Mouse (Mus musculus): ENCODE data around the gene Tgm6. TPM values are rescaled to one million over a fixed set of nuclear protein-coding genes. Genes with fewer than 3 reads are reported as not detected.

Tgm6 gene
- not detected in 2 replicates for polyA plus RNA-seq (2014; fragmentation: Nextera tagmentation; extraction: Ambion mirVana)

- Histone ChIP-seq H3K4me3 (ENCODE audit: low read depth, low read length) (no peak within 1 kb of the TSS), H3K36me3 (ENCODE audit: control insufficient read depth, insufficient read depth, low read length) (no peaks in the 10 kb centered on the region), H3K4me1 (replicated peaks; ENCODE audit: control insufficient read depth, insufficient read depth, low read length) (no peaks in the 10 kb centered on the region), H3K27me3 (replicated peaks; ENCODE audit: control insufficient read depth, insufficient read depth, low read length) (no peaks in the 10 kb centered on the region), H3K4me2 (ENCODE audit: low read length) (no peak within 1 kb of the TSS), H3K9ac (ENCODE audit: low read length) (no peak within 1 kb of the TSS), H3K27ac (ENCODE audit: low read depth) (no peak within 1 kb of the TSS), H3K9me3 (ENCODE audit: control insufficient read depth, low read length) (no peaks in the 10 kb centered on the region)
- ATAC-seq (replicated peaks; ENCODE audit: low FRiP score, low TSS enrichment, low read depth) (no peak), DNase-seq (ENCODE audit: low spot score) (no peak)
- WGBS, result 59% methylated on average over 4 of the region's 4 CpGs
Measured at GRCm38 (mm10) chr2:130112116-130112515, at the start of gene Tgm6. Gene Tgm6 (plus strand): TSS chr2:130112416.

DNA sequence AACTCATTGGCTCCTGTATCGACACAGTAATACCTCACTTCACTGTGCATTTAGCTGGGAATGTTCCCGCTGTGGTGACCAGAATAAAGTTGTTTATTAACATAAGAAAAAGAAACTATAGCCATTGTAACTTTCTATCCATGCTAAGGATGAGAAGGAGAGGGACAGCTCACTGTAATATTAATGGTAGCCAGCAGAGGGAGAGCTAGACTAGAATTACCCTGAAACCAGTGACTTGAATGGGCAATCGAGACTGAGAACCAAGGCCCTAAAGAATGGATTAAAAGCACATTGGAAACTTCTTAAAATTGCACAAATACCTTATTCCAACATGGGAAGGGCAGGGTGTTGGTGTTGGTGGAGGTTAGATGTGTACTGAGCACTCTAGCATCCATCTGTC lies 44.0 kb upstream of the Tgm6 start:
- DNase-seq (ENCODE audit: low spot score) (no peak), ATAC-seq (replicated peaks; ENCODE audit: low FRiP score, low TSS enrichment, low read depth) (no peak)
- H3K27me3 ChIP-seq (replicated peaks; ENCODE audit: control insufficient read depth, insufficient read depth, low read length), result no peaks in the 10 kb centered on the region
- no peak overlapping the region for H3K27ac ChIP-seq (ENCODE audit: low read depth)
- H3K4me1 ChIP-seq (replicated peaks; ENCODE audit: control insufficient read depth, insufficient read depth, low read length), result no peaks in the 10 kb centered on the region
- H3K4me2 ChIP-seq (ENCODE audit: low read length), result no peak overlapping the region
- no peak overlapping the region for H3K4me3 ChIP-seq (ENCODE audit: low read depth, low read length)
- H3K9ac ChIP-seq (ENCODE audit: low read length), result no peak overlapping the region
- no peaks in the 10 kb centered on the region for H3K36me3 ChIP-seq (ENCODE audit: control insufficient read depth, insufficient read depth, low read length)
- 0 out of 2 replicates have a peak, but pooled peaks cover 2% of the 10 kb centered on the region for H3K9me3 ChIP-seq (ENCODE audit: control insufficient read depth, low read length)
- 29% methylated on average over 3 of the region's 3 CpGs for WGBS

DNA sequence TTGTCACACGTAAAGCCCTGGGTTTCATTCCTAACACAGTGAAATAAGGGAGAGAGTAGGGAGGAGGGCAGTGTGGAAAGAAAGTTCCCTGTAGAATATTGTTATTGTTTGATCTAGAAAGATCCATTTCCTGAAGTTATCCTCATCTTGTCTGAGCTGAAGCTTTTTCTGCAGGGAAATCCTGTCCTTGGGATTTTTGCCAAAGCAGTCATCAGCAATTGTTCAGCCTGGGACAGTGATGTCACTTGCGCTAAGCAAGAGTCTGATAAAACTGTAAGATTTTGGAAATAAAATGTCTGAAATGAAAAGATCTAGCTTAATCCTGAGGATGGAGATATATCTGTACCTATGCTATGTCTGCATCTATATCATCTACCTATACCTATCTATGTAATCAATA lies 41.8 kb upstream of the Tgm6 start:
- Histone ChIP-seq H3K9ac (ENCODE audit: low read length) (no peak overlapping the region), H3K27me3 (replicated peaks; ENCODE audit: control insufficient read depth, insufficient read depth, low read length) (no peaks in the 10 kb centered on the region), H3K4me2 (ENCODE audit: low read length) (no peak overlapping the region), H3K27ac (ENCODE audit: low read depth) (no peak overlapping the region), H3K36me3 (ENCODE audit: control insufficient read depth, insufficient read depth, low read length) (no peaks in the 10 kb centered on the region), H3K4me1 (replicated peaks; ENCODE audit: control insufficient read depth, insufficient read depth, low read length) (no peaks in the 10 kb centered on the region), H3K4me3 (ENCODE audit: low read depth, low read length) (no peak overlapping the region), H3K9me3 (ENCODE audit: control insufficient read depth, low read length) (0 out of 2 replicates have a peak, but pooled peaks cover 2% of the 10 kb centered on the region)
- DNase-seq (ENCODE audit: low spot score), result no peak
- WGBS, result 77% methylated on average over 2 of the region's 2 CpGs
- ATAC-seq (replicated peaks; ENCODE audit: low FRiP score, low TSS enrichment, low read depth), result no peak

DNA sequence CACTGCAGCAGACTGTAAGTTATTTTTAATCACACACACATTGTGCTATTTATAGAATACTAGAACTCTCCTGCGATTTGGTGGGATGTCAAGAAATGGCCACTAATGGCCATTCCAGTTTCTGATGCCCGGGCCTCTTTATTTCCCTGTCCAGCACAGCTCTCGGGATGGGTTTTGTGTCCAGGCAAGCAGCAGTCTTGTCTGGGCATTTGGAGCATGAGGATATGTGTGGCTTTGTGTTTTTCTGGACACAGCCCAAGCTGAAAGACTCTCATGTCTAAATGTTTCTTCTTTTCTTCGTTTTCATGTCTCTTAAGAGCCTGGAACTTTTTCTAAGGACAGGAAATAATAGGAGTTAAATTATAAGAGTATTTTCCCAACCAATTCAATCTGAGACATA lies 588 bp downstream of the Tgm6 start:
- no peaks in the 10 kb centered on the region for H3K4me1 ChIP-seq (replicated peaks; ENCODE audit: control insufficient read depth, insufficient read depth, low read length)
- no peak overlapping the region for H3K9ac ChIP-seq (ENCODE audit: low read length)
- no peak overlapping the region for H3K4me3 ChIP-seq (ENCODE audit: low read depth, low read length)
- no peaks in the 10 kb centered on the region for H3K27me3 ChIP-seq (replicated peaks; ENCODE audit: control insufficient read depth, insufficient read depth, low read length)
- WGBS, result 72% methylated on average over 4 of the region's 4 CpGs
- H3K9me3 ChIP-seq (ENCODE audit: control insufficient read depth, low read length), result no peaks in the 10 kb centered on the region
- H3K4me2 ChIP-seq (ENCODE audit: low read length), result no peak overlapping the region
- H3K36me3 ChIP-seq (ENCODE audit: control insufficient read depth, insufficient read depth, low read length), result no peaks in the 10 kb centered on the region
- no peak overlapping the region for H3K27ac ChIP-seq (ENCODE audit: low read depth)
- no peak for DNase-seq (ENCODE audit: low spot score)
- ATAC-seq (replicated peaks; ENCODE audit: low FRiP score, low TSS enrichment, low read depth), result no peak

- Histone ChIP-seq H3K36me3 (ENCODE audit: control insufficient read depth, insufficient read depth, low read length) (no peaks in the 10 kb centered on the region), H3K9ac (ENCODE audit: low read length) (no peak overlapping the region), H3K4me3 (ENCODE audit: low read depth, low read length) (no peak overlapping the region), H3K9me3 (ENCODE audit: control insufficient read depth, low read length) (no peaks in the 10 kb centered on the region), H3K4me1 (replicated peaks; ENCODE audit: control insufficient read depth, insufficient read depth, low read length) (no peaks in the 10 kb centered on the region), H3K27ac (ENCODE audit: low read depth) (no peak overlapping the region), H3K4me2 (ENCODE audit: low read length) (no peak overlapping the region), H3K27me3 (replicated peaks; ENCODE audit: control insufficient read depth, insufficient read depth, low read length) (no peaks in the 10 kb centered on the region)
- ATAC-seq (replicated peaks; ENCODE audit: low FRiP score, low TSS enrichment, low read depth), result no peak
- no peak for DNase-seq (ENCODE audit: low spot score)
- 45% methylated on average over 3 of the region's 3 CpGs for WGBS
Measured at GRCm38 (mm10) chr2:130113379-130113778, 1.2 kb downstream of the Tgm6 start.

DNA sequence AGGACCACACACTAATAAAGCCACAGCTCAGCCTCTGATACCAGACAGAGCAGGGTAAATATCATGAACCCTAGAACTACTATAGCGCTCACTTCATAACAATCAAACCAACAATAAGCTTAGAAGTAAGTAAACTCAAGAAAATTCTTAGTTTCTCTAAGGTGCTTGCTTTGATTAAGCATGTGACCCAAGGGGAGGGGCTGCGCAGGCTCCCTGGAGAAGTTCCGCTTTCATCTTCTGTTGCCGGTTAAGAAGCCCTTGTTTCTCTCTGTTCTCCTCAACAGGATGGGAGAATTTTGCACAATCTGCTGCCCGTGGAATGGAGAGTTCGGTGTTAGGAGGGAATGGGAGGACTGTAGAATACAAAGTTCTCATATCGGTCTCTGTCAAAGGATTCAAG lies 6.4 kb downstream of the Tgm6 start:
- no peaks in the 10 kb centered on the region for H3K36me3 ChIP-seq (ENCODE audit: control insufficient read depth, insufficient read depth, low read length)
- H3K9ac ChIP-seq (ENCODE audit: low read length), result no peak overlapping the region
- WGBS, result 71% methylated on average over 7 of the region's 7 CpGs

DNA sequence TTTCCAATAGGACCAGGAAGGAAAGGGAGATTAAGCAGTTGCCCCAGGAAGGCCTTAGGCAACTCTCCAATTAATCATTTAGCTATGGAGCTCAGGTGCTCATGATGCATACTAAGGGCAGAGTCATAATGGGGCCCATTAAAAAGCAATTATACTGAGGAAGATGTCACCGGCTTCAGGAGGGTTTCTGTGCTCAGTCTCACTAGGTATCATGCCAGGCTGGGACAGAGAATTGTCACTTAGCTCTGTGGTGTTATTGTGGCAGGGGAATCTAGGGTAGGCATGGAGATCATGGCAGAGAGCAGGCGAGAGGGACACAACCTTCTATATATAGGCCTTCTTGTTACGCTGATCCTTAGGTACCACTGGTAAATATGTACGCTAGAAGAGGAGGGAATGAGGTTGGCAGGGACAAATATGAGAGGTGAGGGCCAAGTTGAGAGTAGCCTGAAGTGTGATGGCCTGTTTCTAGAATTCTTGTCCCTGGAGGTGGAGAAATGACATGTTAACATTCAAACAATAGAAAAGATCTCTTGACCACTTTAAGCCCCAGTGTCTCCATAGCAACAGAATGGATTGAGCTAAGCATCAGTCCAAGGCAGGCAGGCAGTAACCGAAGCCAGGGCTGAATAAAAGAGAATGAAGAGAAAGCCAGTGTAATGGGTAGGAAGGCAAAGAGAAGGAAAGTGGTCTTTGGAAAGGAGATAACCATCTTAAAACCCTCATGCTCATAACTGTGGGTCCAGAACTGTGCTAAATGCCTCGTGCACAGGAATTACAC lies 13.3 kb downstream of the Tgm6 start:
- Histone ChIP-seq H3K4me1 (replicated peaks; ENCODE audit: control insufficient read depth, insufficient read depth, low read length) (no peaks in the 10 kb centered on the region), H3K9me3 (ENCODE audit: control insufficient read depth, low read length) (no peaks in the 10 kb centered on the region), H3K4me3 (ENCODE audit: low read depth, low read length) (no peak overlapping the region), H3K27me3 (replicated peaks; ENCODE audit: control insufficient read depth, insufficient read depth, low read length) (no peaks in the 10 kb centered on the region), H3K4me2 (ENCODE audit: low read length) (no peak overlapping the region), H3K9ac (ENCODE audit: low read length) (no peak overlapping the region), H3K36me3 (ENCODE audit: control insufficient read depth, insufficient read depth, low read length) (no peaks in the 10 kb centered on the region), H3K27ac (ENCODE audit: low read depth) (no peak overlapping the region)
- 86% methylated on average over 6 of the region's 6 CpGs for WGBS
- ATAC-seq (replicated peaks; ENCODE audit: low FRiP score, low TSS enrichment, low read depth) (no peak), DNase-seq (ENCODE audit: low spot score) (no peak)

More for the DNA sequence above, 6.4 kb downstream of the Tgm6 start:
- ATAC-seq (replicated peaks; ENCODE audit: low FRiP score, low TSS enrichment, low read depth) (no peak), DNase-seq (ENCODE audit: low spot score) (no peak)
- Histone ChIP-seq H3K4me1 (replicated peaks; ENCODE audit: control insufficient read depth, insufficient read depth, low read length) (no peaks in the 10 kb centered on the region), H3K27ac (ENCODE audit: low read depth) (no peak overlapping the region), H3K9me3 (ENCODE audit: control insufficient read depth, low read length) (no peaks in the 10 kb centered on the region), H3K4me2 (ENCODE audit: low read length) (no peak overlapping the region), H3K27me3 (replicated peaks; ENCODE audit: control insufficient read depth, insufficient read depth, low read length) (no peaks in the 10 kb centered on the region), H3K4me3 (ENCODE audit: low read depth, low read length) (no peak overlapping the region)

DNA sequence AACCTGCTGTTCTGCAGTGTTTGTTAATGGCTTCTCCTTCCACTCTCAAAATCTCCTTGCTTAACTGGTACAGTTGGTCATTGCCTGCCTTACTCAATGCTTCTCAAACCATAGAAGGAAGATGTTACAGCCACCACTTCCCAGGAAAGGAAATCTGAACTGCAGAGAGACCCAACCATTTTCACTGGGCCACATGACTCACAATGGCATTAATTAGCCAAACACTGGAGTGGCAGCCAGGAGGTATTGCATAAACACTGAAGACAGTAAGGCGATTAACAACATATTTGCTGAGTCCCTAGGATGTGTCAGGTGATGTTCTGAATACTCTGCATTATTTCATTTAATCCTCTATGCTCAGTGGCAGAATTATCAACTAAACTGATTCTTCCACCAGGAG lies 13.9 kb downstream of the Tgm6 start:
- ATAC-seq (replicated peaks; ENCODE audit: low FRiP score, low TSS enrichment, low read depth), result no peak
- H3K27me3 ChIP-seq (replicated peaks; ENCODE audit: control insufficient read depth, insufficient read depth, low read length), result no peaks in the 10 kb centered on the region
- H3K4me2 ChIP-seq (ENCODE audit: low read length), result no peak overlapping the region
- 42% methylated on average over 1 of the region's 1 CpGs for WGBS
- H3K27ac ChIP-seq (ENCODE audit: low read depth), result no peak overlapping the region
- no peak overlapping the region for H3K4me3 ChIP-seq (ENCODE audit: low read depth, low read length)
- H3K9me3 ChIP-seq (ENCODE audit: control insufficient read depth, low read length), result no peaks in the 10 kb centered on the region
- no peak for DNase-seq (ENCODE audit: low spot score)
- H3K36me3 ChIP-seq (ENCODE audit: control insufficient read depth, insufficient read depth, low read length), result no peaks in the 10 kb centered on the region
- H3K9ac ChIP-seq (ENCODE audit: low read length), result no peak overlapping the region
- H3K4me1 ChIP-seq (replicated peaks; ENCODE audit: control insufficient read depth, insufficient read depth, low read length), result no peaks in the 10 kb centered on the region

- no peak for ATAC-seq (replicated peaks; ENCODE audit: low FRiP score, low TSS enrichment, low read depth)
- no peaks in the 10 kb centered on the region for H3K4me1 ChIP-seq (replicated peaks; ENCODE audit: control insufficient read depth, insufficient read depth, low read length)
- H3K4me2 ChIP-seq (ENCODE audit: low read length), result no peak overlapping the region
- 64% methylated on average over 1 of the region's 1 CpGs for WGBS
- no peaks in the 10 kb centered on the region for H3K27me3 ChIP-seq (replicated peaks; ENCODE audit: control insufficient read depth, insufficient read depth, low read length)
- DNase-seq (ENCODE audit: low spot score), result no peak
- H3K27ac ChIP-seq (ENCODE audit: low read depth), result no peak overlapping the region
- H3K9me3 ChIP-seq (ENCODE audit: control insufficient read depth, low read length), result no peaks in the 10 kb centered on the region
- no peak overlapping the region for H3K4me3 ChIP-seq (ENCODE audit: low read depth, low read length)
- H3K36me3 ChIP-seq (ENCODE audit: control insufficient read depth, insufficient read depth, low read length), result no peaks in the 10 kb centered on the region
- no peak overlapping the region for H3K9ac ChIP-seq (ENCODE audit: low read length)
Measured at GRCm38 (mm10) chr2:130129687-130130086, 17.5 kb downstream of the Tgm6 start.
